Mouse (Mus musculus) stomach, postnatal 0 days (tissue): ENCODE data around the gene Pdlim1.

Experiments used
- CTCF ChIP-seq: IDR thresholded peaks from 2 replicates; pipeline ENCODE4 v1.5.1; 2016; ENCODE audit warnings: antibody characterized with exemption, low read depth, mild to moderate bottlenecking, moderate library complexity
- EP300 ChIP-seq: optimal IDR thresholded peaks from 2 replicates; pipeline ENCODE3; 2016; ENCODE audit warnings: antibody characterized with exemption

DNA sequence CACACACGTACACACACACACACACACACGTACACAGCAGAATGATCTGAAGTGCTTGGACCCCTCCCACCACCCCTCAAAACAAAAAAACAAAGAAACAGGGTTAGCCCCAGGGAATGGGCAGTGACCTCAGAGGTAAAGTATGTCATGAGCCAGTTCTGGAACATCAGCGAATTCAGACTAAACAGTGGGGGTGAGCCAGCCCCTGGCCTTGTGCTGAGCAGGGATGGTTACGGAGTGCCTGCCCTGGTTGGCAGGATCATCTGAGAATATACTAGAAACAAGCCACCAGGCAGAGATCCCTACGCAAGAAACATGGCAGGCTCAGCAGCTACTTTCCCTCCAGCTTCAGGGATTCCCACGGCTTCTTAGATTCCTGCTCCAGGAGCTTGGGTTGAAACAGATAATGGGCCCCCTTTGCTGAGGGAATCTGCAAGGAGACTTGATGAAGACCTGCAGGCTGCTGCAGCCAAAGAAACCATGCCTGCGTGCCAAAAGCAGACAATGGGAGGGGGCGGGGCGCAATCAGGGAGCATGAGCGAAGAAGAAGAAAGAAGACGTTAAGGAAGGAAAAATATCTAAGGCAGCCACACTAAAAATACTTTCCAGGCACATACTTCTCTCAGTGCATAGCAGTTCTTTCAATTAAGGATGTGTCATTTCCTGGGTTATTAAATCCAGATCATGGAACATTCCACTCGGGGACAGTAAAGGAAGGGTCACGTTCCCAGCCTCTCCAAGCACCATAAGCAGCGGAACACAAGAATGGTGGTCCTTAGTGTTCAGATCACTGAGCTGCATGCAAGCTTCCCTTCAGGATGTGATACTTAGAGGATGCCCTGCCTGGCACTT lies 30.6 kb downstream of the Pdlim1 start:
- TF ChIP-seq EP300: no peak
- TF ChIP-seq CTCF: no peak
